Mouse (Mus musculus) naive thymus-derived CD4-positive, alpha-beta T cell, adult 2 months (primary cell): ENCODE measurements around the gene Mpp1.
A peak's percentile ranks its signal among the peaks of the same experiment; 100 is the strongest.

Source experiments
- DNase-seq: peaks from one replicate; pipeline ENCODE4 v3.0.0-alpha.2; 2011; ENCODE audit warnings: low read depth

Mpp1 gene

DNA sequence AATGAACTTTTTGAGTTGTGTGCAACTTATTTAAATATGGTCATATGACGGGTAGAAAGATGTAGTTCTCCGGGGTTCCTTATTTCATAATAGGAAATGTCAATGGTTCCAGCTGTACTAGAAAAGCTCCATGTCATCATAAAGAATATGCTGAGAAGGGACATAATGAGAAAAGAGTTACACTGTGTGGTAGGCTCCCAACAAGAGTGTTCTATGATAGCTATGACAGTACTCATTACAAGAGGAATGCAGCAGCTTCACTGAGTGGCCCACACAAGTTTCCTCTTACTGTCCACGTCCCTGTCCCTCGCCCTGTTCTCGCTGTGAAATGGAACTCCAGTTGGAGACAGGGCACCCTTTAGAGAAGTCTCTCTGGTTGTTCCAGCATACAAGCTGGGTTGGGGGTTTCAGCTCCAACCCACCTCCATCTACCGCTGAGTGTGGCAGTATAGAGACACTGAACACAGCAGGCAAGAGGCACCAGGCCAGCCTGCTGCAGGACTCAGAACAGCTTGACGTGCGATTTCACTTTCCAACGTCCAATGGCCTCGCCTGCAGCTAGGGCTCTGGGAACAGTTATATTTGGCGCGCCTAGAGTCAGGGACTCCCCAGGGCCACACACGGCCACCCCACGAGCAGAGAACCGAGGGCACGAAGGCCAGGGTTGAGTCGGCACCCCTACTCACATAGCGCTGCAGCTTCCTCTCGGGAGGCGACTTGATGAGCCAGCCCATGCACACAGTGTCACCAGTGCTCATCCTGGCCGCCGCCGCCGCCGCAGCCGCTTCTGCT lies 46.6 kb downstream of the Mpp1 start:
- DNase-seq, result peak; percentile 49

DNA sequence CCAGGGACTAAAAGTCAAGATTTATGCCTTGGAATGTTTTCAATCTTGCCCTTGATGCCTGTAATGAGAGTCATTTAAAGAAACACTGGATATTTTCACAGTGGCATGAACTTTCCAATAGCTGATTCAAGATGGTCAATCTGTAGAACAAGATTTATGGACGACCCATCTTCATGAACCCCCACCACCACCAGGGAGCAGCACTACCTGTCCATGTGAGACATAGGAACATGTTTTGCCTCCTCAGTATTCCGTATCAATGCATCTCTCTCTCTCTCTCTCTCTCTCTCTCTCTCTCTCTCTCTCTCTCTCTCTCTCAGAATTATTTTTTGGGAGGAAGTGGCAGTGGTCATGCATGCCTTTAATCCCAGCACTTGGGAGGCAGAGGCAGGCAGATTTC lies 48.5 kb downstream of the Mpp1 start:
- peak; percentile 44 for DNase-seq
